Mouse (Mus musculus): ENCODE measurements around the gene Igf2bp3. TPM values are rescaled to one million over a fixed set of nuclear protein-coding genes. Genes with fewer than 3 reads are reported as not detected.

The Igf2bp3 gene
- total RNA-seq, 2 experiments from 2014 or later, result 0.27 TPM; not detected in 1

DNA sequence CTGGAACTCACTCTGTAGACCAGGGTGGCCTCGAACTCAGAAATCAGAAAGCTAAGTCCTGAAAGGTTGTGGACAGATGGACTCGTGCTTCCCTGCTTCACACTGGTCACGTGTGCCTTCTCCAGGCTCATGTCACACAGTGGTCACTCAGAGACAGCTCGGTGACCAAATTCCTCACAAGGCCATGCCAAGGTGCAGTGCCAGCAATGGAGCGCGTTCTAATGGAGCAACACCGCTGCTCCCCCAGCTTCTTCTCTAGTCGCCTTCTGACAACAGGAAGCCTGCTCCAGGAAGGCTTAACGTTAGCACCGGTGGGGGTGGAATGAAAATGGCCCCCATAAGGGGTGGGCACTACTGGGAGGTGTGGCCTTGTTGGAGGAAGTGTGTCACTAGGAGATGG, 119.8 kb downstream of the Igf2bp3 start:
- no peak for DNase-seq (ENCODE audit: extremely low spot score in 1 of 2, low spot score in 1 of 2)

DNA sequence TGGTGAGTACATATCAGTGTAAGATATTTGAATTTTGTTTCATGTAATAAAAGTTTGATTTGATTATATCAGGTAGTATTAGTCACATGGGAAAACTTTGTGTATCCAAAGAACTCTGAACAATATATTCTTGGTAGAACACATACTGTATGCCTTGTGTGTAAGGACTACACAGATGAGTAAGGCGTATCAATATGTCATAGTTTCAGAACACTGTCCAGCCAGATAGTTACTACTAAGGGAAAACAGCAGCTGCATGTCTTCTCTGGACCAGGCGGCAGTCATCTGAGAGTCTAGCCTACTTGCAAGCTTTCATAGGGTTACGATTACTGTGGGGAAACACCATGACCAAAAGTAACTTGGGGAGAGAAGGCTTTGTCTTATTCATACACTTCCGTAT, 131.7 kb downstream of the Igf2bp3 start:
- no peak for DNase-seq (ENCODE audit: extremely low spot score in 1 of 2, low spot score in 1 of 2)

DNA sequence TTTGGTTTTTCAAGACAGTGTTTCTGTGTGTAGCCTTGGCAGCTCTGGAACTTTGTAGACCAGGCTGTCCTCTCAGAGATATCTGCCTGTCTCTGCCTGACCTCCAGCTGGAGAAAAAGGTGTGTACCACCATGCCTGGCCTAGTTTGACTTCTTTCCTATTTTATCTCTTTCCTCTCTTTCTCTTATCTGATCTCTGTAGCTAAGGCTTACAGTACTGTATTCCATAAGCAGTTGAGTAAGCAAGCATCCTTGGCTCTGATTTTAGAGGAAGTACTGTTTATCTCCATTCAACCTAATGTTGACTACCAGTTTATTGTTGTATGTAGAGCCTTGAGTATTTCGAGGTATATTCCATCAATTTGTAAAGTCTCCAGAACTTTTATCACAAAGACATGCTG, 135.4 kb downstream of the Igf2bp3 start:
- no peak for DNase-seq (ENCODE audit: extremely low spot score in 1 of 2, low spot score in 1 of 2)

DNA sequence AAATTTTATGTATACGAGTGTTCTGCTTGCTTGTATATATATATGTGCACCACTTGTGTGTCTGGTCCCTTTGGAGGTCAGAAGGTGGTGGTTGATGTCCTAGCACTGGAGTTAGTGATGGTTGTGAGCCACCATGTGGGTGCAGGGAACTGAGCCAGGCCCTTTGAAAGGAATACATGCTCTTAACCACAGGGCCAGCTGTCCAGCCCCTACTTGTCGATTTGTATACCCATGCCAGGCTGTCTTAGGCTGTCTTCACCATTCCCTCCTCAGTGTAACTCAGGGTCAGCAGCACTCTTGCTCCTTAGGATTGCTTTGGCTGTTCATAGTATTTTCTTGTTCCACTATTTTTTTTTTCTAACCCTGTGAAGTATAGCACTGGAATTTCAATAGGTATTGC, 136.9 kb downstream of the Igf2bp3 start:
- no peak for DNase-seq (ENCODE audit: extremely low spot score in 1 of 2, low spot score in 1 of 2)

DNA sequence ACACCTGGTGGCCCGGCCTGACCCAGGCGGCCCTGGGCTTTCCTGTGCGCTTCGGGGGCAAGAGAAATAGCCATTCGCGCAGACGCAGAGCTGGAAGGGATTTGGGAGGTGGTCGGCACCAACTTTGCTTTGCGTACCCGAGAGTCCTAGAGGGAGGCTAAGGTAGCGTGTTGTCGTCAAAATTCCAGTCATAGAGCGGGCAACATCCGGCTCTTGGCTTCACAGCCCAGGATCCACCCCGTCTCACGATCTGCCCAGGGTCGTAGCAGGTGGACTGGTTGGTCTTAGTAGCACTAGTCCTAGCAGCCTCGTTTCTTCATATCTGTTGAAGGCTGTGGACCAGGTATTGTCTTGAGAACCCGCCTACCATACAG, 140.7 kb downstream of the Igf2bp3 start:
- DNase-seq (ENCODE audit: extremely low spot score in 1 of 2, low spot score in 1 of 2), result no peak

DNA sequence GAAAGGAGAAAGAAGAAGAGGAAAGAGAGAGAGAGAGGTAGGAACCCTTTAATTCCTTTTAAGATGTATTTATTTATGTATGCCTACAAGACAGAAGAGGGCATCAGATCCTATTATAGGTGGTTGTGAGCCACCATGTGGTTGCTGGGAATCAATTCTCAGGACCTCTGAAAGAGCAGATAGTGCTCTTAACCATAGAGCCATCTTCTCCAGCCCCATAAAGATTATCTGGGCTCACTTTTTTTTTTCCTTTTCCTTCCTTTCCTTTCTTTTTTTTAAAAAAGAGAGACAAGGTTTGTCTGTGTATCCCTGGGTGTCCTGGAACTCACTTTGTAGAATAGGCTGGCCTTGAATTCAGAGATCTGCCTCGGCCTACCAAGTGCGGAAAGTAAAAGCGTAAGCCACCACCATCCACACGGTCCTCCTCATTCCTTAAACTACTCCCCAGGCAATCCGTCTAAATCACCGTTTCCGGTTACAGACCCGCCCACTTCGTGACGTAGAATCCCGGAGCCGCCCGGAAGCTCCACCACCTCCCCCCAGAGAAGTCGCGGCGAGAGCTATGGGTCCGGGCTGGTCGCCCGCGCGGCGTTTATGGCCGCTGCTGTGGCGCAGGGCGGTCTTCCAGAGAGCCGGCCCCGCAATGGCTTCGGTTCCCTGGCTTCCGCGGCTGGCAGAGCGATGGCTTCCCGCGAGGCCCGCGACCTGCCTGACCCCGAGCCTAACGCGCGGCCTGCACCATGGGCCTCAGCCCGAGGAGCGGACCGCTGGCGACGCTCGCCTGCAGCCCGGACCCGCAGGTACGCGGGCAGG, 141.2 kb downstream of the Igf2bp3 start, which contains the start of gene Malsu1:
TSS of gene Malsu1 (plus strand) at position 492 of the 813 bp plus-strand sequence.
- peak; percentile 92 to 93 for DNase-seq (ENCODE audit: extremely low spot score in 1 of 2, low spot score in 1 of 2)

DNA sequence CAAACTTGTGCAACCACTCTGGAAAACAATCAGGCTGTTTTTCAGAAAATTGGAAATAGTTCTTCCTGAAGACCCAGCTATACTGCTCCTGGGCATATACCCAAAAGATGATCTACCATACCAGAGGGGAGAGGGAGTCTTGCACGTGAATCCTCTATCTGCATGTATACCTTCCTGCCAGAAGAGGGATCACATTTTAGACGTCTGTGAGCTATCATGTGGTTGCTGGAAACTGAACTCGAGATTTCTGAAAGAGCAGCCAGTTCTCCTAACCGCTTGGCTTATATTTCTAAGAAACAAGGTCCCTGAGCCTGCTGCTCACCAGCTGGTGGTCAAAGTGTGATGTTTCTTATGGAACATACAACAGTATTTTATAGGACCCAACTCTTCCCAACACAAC, 146.4 kb downstream of the Igf2bp3 start:
- DNase-seq (ENCODE audit: extremely low spot score in 1 of 2, low spot score in 1 of 2), result no peak

DNA sequence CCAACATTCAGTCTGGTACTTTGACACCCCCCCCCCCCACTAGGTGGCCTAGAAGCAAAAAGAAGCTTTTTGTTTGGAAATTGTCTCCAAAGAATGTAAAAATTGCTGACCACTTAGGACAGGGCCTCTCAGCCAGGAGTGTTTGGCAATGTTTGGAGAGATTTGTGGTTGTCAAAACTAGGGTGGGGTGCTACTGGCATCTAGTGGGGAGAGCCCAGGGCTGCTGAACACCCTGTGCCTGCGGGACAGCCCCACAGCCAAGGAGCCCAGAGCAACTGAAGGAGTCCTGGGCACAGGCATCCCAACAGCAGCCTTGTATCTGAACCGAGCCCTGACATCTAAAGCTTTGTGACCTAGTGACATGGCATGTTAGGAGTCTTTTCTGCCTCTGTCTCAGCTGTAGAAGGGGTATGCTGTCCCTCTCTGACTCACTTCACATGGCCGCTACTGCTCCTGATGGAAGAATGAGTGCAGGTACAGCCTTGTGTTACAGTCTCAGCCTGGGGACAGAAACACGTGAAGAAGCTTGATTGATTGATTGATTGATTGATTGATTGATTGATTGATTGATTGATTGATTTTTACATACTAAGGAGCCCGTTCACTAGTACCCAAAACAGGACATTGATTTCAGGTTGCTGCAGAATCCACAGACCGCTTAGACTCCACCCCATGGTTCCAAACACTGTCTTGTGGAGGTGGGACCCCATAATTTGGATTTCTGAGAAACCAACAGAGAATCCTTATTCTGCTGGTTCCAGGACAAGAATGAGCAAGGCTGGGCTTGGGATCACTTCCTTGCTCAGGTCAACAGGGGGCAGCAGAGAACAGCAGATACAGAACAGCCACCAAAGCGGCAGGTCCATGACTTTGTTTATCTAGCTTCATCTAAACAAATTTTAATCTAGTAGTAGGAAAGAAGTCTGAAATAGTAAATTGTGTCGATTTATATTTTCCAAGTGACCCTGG, 157.4 kb downstream of the Igf2bp3 start:
- DNase-seq (ENCODE audit: extremely low spot score in 1 of 2, low spot score in 1 of 2), result peak; percentile 55 to 81

DNA sequence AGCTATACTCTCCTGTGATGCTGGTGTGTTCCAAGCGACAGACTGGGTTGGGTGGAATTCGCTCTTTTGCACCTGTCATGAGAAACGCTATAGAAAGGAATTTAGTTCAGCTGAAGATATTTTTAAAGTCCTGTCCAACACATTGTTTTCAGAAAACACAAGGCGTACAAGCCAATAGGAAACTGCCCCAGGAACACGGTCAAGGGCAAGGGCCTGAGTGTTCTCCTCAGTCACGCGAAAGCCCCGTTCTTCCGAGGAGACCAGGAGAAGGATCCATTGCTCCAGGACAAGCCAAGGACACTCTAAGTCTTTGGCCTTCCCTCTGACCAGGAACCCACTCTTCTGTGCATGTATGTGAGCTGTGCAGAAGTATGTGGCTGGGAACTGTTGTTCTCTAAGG, 158.7 kb downstream of the Igf2bp3 start:
- DNase-seq (ENCODE audit: extremely low spot score in 1 of 2, low spot score in 1 of 2), result no peak

DNA sequence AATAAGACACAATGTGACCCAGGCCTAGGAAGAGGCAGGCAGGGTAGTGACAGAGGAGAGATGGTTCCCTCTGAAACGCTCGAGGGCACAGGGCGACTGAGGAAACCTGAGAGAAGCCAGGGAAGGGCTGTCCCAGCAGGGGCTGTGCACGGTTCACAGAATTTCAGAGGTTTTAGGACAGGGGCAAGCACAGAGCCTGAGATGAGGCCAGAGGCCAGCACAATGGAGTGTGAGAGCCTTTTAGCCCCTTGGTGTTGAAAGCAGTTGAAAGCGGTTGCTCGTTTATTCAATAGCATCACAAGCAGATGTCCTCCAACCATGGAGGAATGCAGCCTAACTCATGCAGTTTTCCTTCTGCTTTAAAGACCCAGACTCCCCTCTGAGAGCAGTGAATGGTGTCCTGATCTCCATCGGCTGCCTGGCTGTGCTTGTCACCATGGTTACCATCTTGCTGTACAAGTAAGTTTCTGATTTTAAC, 159.5 kb downstream of the Igf2bp3 start:
- no peak for DNase-seq (ENCODE audit: extremely low spot score in 1 of 2, low spot score in 1 of 2)

DNA sequence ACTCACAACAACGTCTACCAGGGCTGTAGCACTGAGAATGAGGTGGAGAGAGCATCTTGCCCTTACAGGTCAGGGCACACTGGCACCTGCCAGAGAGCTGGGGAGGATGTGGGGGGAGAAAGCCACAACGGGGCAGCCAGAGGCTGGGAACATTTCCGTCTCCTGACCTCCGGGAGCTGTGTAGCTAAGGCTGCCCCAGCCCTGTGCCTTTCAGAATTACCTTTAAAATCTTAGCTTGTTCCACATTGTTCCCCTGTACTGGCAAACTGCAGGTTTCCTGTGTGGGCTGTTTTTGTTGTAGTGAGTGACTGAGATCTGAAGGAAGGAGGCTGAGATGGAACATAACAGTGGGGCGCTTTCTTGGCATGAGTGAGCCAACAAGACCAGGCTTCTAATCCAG, 162.6 kb downstream of the Igf2bp3 start:
- no peak for DNase-seq (ENCODE audit: extremely low spot score in 1 of 2, low spot score in 1 of 2)

DNA sequence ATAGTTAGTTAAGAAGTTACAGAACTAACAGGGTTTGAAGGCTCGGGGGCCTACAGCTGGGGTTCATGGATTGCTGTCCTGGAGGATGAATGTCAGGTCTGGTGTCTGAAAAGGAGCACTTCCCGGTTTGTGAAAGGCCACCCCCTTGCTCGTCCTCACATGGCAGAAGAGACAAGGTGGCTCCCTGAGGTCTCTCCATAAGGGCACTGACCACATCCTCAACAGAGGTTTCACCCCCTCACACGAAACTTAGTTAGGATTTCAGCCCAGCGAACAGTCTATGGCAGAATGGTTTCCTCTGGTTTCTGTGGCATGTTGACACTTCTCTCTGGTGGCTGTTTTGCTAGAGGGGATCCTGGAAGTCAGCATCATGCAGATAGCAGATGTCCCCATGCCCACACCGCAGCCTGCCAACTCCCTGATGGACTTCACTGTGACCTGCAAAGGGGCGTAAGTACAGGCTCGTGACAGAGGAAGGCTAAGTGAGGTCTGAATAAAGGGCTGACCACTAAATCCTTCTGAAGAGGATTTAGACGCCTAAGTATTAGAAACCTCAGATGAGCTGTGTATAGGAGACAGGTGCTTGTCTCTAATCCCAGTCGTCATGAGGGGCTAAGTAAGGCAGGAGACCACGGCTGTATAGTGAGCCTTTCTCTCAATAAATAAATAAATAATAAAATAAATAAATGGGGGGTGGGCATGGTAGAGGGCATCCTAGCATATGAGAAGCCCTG, 163.9 kb downstream of the Igf2bp3 start:
- no peak for DNase-seq (ENCODE audit: extremely low spot score in 1 of 2, low spot score in 1 of 2)

DNA sequence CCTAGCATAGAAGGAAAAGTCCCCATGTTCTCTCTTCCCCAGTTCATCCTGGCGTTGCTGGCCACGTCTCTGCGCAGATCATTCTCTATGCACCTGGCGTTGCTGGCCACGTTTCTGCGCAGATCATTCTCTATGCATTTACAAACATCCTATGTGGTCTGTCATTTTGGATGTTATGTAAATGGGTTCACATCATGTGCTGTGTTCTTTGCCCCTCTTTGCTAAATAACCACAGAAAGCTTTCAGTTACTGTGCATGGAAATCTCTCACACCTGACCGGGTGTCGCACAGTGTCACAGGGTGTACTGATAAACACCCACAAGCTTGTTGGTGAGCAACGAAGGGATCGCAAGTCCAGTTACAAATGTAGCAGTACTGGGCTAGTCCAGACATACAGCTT, 166.4 kb downstream of the Igf2bp3 start:
- DNase-seq (ENCODE audit: extremely low spot score in 1 of 2, low spot score in 1 of 2), result no peak

DNA sequence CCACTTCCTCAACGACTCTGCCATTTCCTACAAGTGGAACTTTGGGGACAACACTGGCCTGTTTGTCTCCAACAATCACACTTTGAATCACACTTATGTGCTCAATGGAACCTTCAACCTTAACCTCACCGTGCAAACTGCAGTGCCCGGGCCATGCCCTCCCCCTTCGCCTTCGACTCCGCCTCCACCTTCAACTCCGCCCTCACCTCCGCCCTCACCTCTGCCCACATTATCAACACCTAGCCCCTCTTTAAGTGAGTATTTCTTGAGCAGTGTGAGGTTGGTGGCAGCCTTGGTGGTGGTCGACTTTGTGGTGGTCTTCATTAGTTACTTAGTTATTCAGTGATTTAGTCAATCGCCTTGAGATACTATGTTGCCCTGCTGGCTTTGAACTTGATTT, 166.9 kb downstream of the Igf2bp3 start:
- DNase-seq (ENCODE audit: extremely low spot score in 1 of 2, low spot score in 1 of 2), result no peak

DNA sequence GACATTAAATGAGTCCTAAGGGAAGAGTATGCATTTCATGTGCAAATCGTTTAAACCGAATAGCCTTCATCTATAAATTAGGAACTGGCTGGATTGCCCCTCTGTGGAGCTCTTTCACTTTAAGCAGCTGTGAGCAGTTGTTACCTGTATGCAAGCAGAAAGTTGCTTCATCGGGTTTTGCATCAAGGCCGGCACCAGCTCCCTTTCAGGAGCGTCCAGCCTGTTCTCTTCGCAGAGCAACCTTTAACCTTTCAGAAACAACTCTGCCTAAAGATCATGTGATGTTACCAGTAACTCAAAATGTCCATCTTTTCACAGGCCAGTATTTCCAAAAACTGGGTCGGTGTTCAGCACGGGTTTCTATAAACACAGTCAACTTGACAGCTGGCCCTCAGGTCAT, 167.8 kb downstream of the Igf2bp3 start:
- DNase-seq (ENCODE audit: extremely low spot score in 1 of 2, low spot score in 1 of 2), result no peak

DNA sequence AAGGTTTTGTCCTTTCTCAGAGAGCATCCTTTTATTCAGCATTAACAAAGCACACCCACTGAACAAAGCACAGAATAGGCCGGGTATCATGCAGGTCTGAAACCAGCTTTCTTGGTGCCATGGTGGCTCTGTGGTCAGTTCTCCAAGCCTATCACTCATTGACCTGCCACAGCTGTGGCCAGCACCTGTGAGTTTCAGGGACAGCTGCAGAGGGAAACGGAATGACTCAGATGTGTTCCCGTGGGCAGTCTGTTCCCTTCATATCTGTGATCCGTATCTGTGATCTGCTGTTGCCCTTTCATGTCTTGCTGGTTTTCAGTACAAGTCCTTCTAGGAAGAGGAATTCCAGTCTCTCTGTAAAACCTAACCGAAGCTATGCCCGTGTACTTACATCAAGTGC, 168.3 kb downstream of the Igf2bp3 start:
- no peak for DNase-seq (ENCODE audit: extremely low spot score in 1 of 2, low spot score in 1 of 2)

DNA sequence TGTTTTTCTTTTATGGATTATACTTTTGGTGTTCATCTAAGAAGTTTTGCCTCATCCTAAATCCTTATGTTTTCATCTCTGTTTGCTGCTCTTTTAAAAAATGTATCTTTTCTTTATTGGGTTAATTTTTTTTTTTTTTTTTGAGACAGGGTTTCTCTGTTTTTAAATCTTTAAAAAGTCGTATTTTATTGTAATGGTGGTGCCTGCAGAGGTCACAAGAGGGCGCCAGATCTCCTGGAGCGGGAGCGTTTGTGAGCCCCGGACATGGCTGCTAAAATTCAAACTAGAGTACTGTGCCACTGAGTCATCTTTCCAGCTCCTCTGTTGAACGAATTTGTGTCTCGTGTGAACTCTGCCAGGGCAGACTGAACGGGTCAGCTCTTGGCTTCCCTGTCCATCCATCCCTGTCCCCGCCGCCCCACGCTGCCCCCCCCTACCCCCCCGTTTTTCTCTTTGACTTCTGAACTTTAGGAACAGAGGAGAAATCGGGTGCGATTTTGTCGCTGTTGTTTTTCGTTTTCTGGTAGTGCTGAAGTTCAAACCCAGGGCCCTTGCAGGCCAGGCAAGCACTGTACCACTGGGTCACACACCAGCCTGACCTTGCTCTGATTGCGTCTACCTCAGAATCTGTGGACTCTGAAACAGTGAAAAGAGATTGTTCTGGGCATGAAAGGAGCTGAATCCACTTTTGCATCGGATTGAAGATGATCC, 175.1 kb downstream of the Igf2bp3 start:
- DNase-seq (ENCODE audit: extremely low spot score in 1 of 2, low spot score in 1 of 2), result peak in 1 of 2 experiments; percentile 73

DNA sequence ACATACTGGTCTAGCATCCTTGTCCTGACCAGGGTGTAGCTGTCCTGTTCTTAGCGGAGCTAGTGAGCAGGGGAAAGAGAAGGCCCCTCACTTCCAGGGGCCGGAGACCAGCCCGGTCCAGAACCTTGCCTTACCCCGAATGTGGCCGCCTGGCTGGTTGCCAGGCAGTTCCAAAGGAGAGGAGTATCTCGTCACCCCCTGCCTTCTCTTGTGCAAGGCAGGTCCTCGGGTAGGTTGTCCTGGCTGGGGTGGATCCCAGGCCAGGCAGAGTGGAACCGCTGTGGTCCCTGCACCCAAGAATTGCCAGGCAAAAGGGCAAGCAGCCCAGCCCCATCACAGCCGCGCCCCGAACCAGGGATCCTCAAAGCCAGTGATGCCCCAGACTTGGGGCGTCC, 177.5 kb downstream of the Igf2bp3 start:
- no peak for DNase-seq (ENCODE audit: extremely low spot score in 1 of 2, low spot score in 1 of 2)

DNA sequence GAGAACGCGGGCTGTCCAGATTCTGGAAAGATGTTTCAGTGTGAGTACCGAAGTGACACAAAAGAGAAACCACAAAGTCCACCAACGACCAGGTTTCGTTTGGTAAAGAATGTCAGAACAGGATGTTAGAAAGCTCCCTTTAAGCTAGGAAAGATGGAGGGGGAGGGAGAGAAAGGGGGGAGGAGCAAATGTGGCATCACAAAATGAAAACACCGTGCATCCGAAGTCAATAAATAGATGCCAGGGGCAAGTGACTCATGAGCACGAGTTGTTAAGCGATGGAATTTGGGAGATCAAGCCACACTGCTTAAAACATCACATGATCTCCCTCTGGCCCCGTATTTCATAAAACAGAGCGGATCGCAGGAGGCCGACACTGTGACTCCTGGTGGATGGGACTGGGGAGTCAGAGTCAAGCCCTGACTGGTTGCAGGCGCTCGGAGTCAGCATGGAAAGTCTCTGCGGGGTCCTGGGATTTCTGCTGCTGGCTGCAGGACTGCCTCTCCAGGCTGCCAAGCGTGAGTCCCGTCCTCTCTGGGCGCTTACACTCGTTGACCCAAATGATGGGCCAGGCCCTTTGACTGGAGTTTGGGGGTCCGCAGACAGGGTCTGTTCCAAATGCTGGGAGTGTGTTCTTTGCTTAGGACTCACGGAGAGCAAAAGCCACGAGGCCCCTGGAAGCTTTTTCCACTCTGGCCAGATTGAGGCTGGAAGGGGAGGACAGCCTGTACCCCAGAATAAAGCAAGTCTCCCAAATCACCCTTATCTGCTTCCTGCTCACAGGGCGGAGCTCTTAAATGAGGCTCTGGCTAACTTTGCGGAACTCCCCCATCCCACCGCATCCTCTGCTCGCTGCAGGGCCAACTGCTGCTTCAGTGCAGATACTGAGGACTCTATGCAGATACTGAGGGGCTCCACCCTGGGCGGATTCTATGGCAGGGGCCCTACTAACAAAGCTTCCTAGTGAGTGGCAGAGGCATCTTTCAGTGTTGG, 178.2 kb downstream of the Igf2bp3 start, which contains the start of gene Gpnmb:
TSS of gene Gpnmb (plus strand) at position 272 of the 993 bp plus-strand sequence.
- DNase-seq (ENCODE audit: extremely low spot score in 1 of 2, low spot score in 1 of 2), result no peak

All from layer of hippocampus, postnatal 25 days (tissue).